ENCODE assay signal across 8 mouse cellular contexts in genomic region chrX:74329215-74329671, GRCm38 (mm10). TPM values are rescaled to one million over a fixed set of nuclear protein-coding genes. Genes with fewer than 3 reads are reported as not detected.
A peak's percentile ranks its signal among the peaks of the same experiment; 100 is the strongest.
DNase-seq lines count a peak whose midpoint lies in the region; ATAC-seq and TF ChIP-seq lines count a peak whose summit lies in the region.

No protein-coding gene starts in this region.

- no peak for TF ChIP-seq CTCF in MEL (IDR thresholded peaks at IDR 0.05 in 2 of 3, conservative IDR thresholded peaks at IDR 0.05 in 1 of 3; ENCODE audit: control insufficient read depth in 1 of 3, insufficient read depth in 1 of 3, low read depth in 2 of 3, low read length in 3 of 3, poor library complexity in 1 of 3, severe bottlenecking in 1 of 3)

- peaks cover 7% of the 10 kb centered on the region for H3K79me2 ChIP-seq in MEL (ENCODE audit: control insufficient read depth, insufficient read depth, low read length, poor library complexity)

- no peak for DNase-seq in heart, adult 8-10 months (ENCODE audit: low spot score)
- DNase-seq in MEL (ENCODE audit: low read depth, low spot score), result peak; percentile 24
- no peak for DNase-seq in midbrain, embryonic 10.5 days (ENCODE audit: low spot score)
- no peak for DNase-seq in cerebellum, adult 11 months
- DNase-seq in right cerebral cortex, adult 18-20 months, result no peak
- no peak for DNase-seq in ovary, adult 18-20 months (ENCODE audit: low spot score)

- WGBS in heart, embryonic 16.5 days, result 18% methylated on average over 10 of the region's 10 CpGs
- 25% methylated on average over 10 of the region's 10 CpGs for WGBS in forebrain, embryonic 16.5 days
- 34% methylated on average over 10 of the region's 10 CpGs for WGBS in midbrain, embryonic 10.5 days

- no peaks in the 10 kb centered on the region for H3K27me3 ChIP-seq in heart, embryonic 16.5 days (ENCODE audit: control insufficient read depth, insufficient read depth, low read length)
- H3K27me3 ChIP-seq in MEL (ENCODE audit: control insufficient read depth in 1 of 2, insufficient read depth in 2 of 2, low read length in 2 of 2), result no peaks in the 10 kb centered on the region
- no peaks in the 10 kb centered on the region for H3K27me3 ChIP-seq in forebrain, embryonic 16.5 days (replicated peaks; ENCODE audit: control insufficient read depth, insufficient read depth, low read length)
- H3K27me3 ChIP-seq in midbrain, embryonic 10.5 days (ENCODE audit: low read depth, poor library complexity, severe bottlenecking), result no peaks in the 10 kb centered on the region

- ATAC-seq in heart, embryonic 16.5 days (replicated peaks; ENCODE audit: extremely low read depth, insufficient read depth, low FRiP score), result peak; percentile 15; the same call in 1 of the 2 replicates
- peak; percentile 60 for ATAC-seq in forebrain, embryonic 16.5 days

- no peaks in the 10 kb centered on the region for H3K9me3 ChIP-seq in heart, embryonic 16.5 days (replicated peaks; ENCODE audit: control insufficient read depth, low read length)
- no peaks in the 10 kb centered on the region for H3K9me3 ChIP-seq in MEL (replicated peaks; ENCODE audit: insufficient read depth, low read length)
- H3K9me3 ChIP-seq in forebrain, embryonic 16.5 days (ENCODE audit: control insufficient read depth, low read length), result no peaks in the 10 kb centered on the region
- H3K9me3 ChIP-seq in midbrain, embryonic 10.5 days (replicated peaks), result 0 out of 2 replicates have a peak, but pooled peaks cover 6% of the 10 kb centered on the region

- H3K36me3 ChIP-seq in heart, embryonic 16.5 days (ENCODE audit: control insufficient read depth, insufficient read depth), result no peaks in the 10 kb centered on the region
- peaks cover 0 to 12% of the 10 kb centered on the region in 2 experiments; a peak in 2 of 4 replicates for H3K36me3 ChIP-seq in MEL (ENCODE audit: control insufficient read depth in 1 of 2, insufficient read depth in 2 of 2, low read length in 2 of 2)
- no peaks in the 10 kb centered on the region for H3K36me3 ChIP-seq in forebrain, embryonic 16.5 days (ENCODE audit: control insufficient read depth, insufficient read depth)
- peaks cover 28% of the 10 kb centered on the region for H3K36me3 ChIP-seq in midbrain, embryonic 10.5 days

- peak overlapping the region; percentile 67 for H3K4me2 ChIP-seq in heart, embryonic 16.5 days (ENCODE audit: low read depth, low read length)
- peak overlapping the region; percentile 71 for H3K4me2 ChIP-seq in forebrain, embryonic 16.5 days (ENCODE audit: low read length)

- H3K27ac ChIP-seq in heart, embryonic 16.5 days (ENCODE audit: low read length), result no peak overlapping the region
- H3K27ac ChIP-seq in MEL (ENCODE audit: control insufficient read depth, low read depth, low read length), result peak overlapping the region; percentile 49
- peak overlapping the region; percentile 92 for H3K27ac ChIP-seq in forebrain, embryonic 16.5 days (ENCODE audit: low read length)
- peak overlapping the region; percentile 95 for H3K27ac ChIP-seq in midbrain, embryonic 10.5 days (replicated peaks)

- no peak for TF ChIP-seq RAD21 in MEL (IDR thresholded peaks at IDR 0.05; ENCODE audit: low read depth, low read length)

- H3K4me1 ChIP-seq in heart, embryonic 16.5 days (ENCODE audit: control insufficient read depth, insufficient read depth, low read length), result peaks cover 11% of the 10 kb centered on the region
- H3K4me1 ChIP-seq in MEL (ENCODE audit: control insufficient read depth in 1 of 2, insufficient read depth in 2 of 2, low read length in 2 of 2), result peaks cover 5 to 13% of the 10 kb centered on the region in 2 experiments; a peak in 3 of 4 replicates
- peaks cover 35% of the 10 kb centered on the region for H3K4me1 ChIP-seq in forebrain, embryonic 16.5 days (replicated peaks; ENCODE audit: control insufficient read depth, insufficient read depth, low read length)
- H3K4me1 ChIP-seq in midbrain, embryonic 10.5 days, result peaks cover 20% of the 10 kb centered on the region

- H3K4me3 ChIP-seq in heart, embryonic 16.5 days (ENCODE audit: low read length), result peak overlapping the region; percentile 53
- H3K4me3 ChIP-seq in MEL (ENCODE audit: control insufficient read depth in 1 of 2, insufficient read depth in 1 of 2, low read depth in 2 of 2, low read length in 2 of 2), result peak overlapping the region; percentile 61 to 70
- peak overlapping the region; percentile 48 for H3K4me3 ChIP-seq in forebrain, embryonic 16.5 days (replicated peaks; ENCODE audit: low read length)
- peak overlapping the region; percentile 65 for H3K4me3 ChIP-seq in midbrain, embryonic 10.5 days

- no peak for TF ChIP-seq POLR2A in MEL (IDR thresholded peaks at IDR 0.05; ENCODE audit: control insufficient read depth in 1 of 2, insufficient read depth in 1 of 2, low read depth in 1 of 2, low read length in 2 of 2, poor library complexity in 1 of 2)

- H3K9ac ChIP-seq in heart, embryonic 16.5 days (ENCODE audit: low read length), result peak overlapping the region; percentile 73
- H3K9ac ChIP-seq in MEL (ENCODE audit: control insufficient read depth, low read depth, low read length, poor library complexity, severe bottlenecking), result peak overlapping the region; percentile 77
- peak overlapping the region; percentile 72 for H3K9ac ChIP-seq in forebrain, embryonic 16.5 days (replicated peaks; ENCODE audit: low read depth, low read length)

- TF ChIP-seq EP300 in MEL (IDR thresholded peaks at IDR 0.05; ENCODE audit: low read depth in 1 of 2, low read length in 2 of 2), result no peak

TF ChIP-seq in MEL, 35 proteins besides CTCF, POLR2A, EP300 and RAD21 (continues in another document):
- TF ChIP-seq MYC (IDR thresholded peaks at IDR 0.05; ENCODE audit: low read depth, low read length) (no peak), NRF1 (IDR thresholded peaks at IDR 0.05; ENCODE audit: insufficient read depth, low read depth, low read length, poor library complexity, severe bottlenecking) (no peak), MYB (IDR thresholded peaks at IDR 0.05; ENCODE audit: low read depth, low read length) (no peak), SMC3 (IDR thresholded peaks at IDR 0.05; ENCODE audit: low read depth, low read length) (no peak), ZMIZ1 (IDR thresholded peaks at IDR 0.05; ENCODE audit: low read depth, low read length) (no peak), POLR2AphosphoS2 (IDR thresholded peaks at IDR 0.05; ENCODE audit: low read length) (no peak), USF2 (IDR thresholded peaks at IDR 0.05; ENCODE audit: borderline replicate concordance in 1 of 2, insufficient read depth in 1 of 2, low read depth in 1 of 2, low read length in 2 of 2) (no peak), UBTF (IDR thresholded peaks at IDR 0.05; ENCODE audit: borderline replicate concordance, insufficient read depth, low read depth, low read length) (no peak), GABPA (IDR thresholded peaks at IDR 0.05; ENCODE audit: low read depth, low read length) (no peak)

RNA-seq across cellular contexts. Expression of gene Plxna3, which starts 0.4 kb away (rescaled TPM):
- polyA plus RNA-seq in heart, embryonic 16.5 days (2015; fragmentation: Nextera tagmentation; extraction: Ambion mirVana), result 3.3 and 5.6 TPM in 2 replicates
- 1 to 10 TPM in 1 of 4 experiments, under 1 TPM in 3; 0.19 to 1.4 (median 0.73) TPM for total RNA-seq in heart, adult 8-10 months (2022)
- total RNA-seq in MEL (2012; rRNA removed), result 7.3 and 8.3 TPM in 2 replicates
- 10 to 100 TPM in 1 of 2 experiments, not detected in 1; 13.7 TPM for polyA plus RNA-seq in MEL (2012; ENCODE audit: insufficient read depth in 1 of 2, insufficient read length in 2 of 2, low read depth in 1 of 2, low replicate concordance in 2 of 2, missing spikeins in 1 of 2)
- 66.5 and 87.4 TPM in 2 replicates for polyA plus RNA-seq in forebrain, embryonic 16.5 days (2015; fragmentation: Nextera tagmentation; extraction: Ambion mirVana)
- 15.7 and 24.3 TPM in 2 replicates for polyA plus RNA-seq in midbrain, embryonic 10.5 days (2016; fragmentation: Nextera tagmentation; extraction: Ambion mirVana)

RNA-seq across cellular contexts. Expression of gene Fam50a, which starts 16.4 kb away (rescaled TPM):
- polyA plus RNA-seq in heart, embryonic 16.5 days (2015; fragmentation: Nextera tagmentation; extraction: Ambion mirVana), result 55.0 and 56.6 TPM in 2 replicates
- total RNA-seq in heart, adult 8-10 months (2022), result 10 to 100 TPM; 22.7 to 28.1 (median 25.8) TPM
- total RNA-seq in MEL (2012; rRNA removed), result 43.6 and 46.3 TPM in 2 replicates
- polyA plus RNA-seq in MEL (2012; ENCODE audit: insufficient read depth in 1 of 2, insufficient read length in 2 of 2, low read depth in 1 of 2, low replicate concordance in 2 of 2, missing spikeins in 1 of 2), result 100 to 1,000 TPM in 1 of 2 experiments, 10 to 100 TPM in 1; 64.8 to 107 TPM
- polyA plus RNA-seq in forebrain, embryonic 16.5 days (2015; fragmentation: Nextera tagmentation; extraction: Ambion mirVana), result 68.2 and 68.8 TPM in 2 replicates
- polyA plus RNA-seq in midbrain, embryonic 10.5 days (2016; fragmentation: Nextera tagmentation; extraction: Ambion mirVana), result 66.8 and 67.5 TPM in 2 replicates

RNA-seq across cellular contexts. Expression of gene Lage3, which starts 24.2 kb away (rescaled TPM):
- 79.3 and 81.7 TPM in 2 replicates for polyA plus RNA-seq in heart, embryonic 16.5 days (2015; fragmentation: Nextera tagmentation; extraction: Ambion mirVana)
- 10 to 100 TPM; 24.0 to 33.2 (median 31.2) TPM for total RNA-seq in heart, adult 8-10 months (2022)
- total RNA-seq in MEL (2012; rRNA removed), result 52.7 and 61.7 TPM in 2 replicates
- 10 to 100 TPM in 1 of 2 experiments, not detected in 1; 88.1 TPM for polyA plus RNA-seq in MEL (2012; ENCODE audit: insufficient read depth in 1 of 2, insufficient read length in 2 of 2, low read depth in 1 of 2, low replicate concordance in 2 of 2, missing spikeins in 1 of 2)
- polyA plus RNA-seq in forebrain, embryonic 16.5 days (2015; fragmentation: Nextera tagmentation; extraction: Ambion mirVana), result 68.0 and 81.6 TPM in 2 replicates
- polyA plus RNA-seq in midbrain, embryonic 10.5 days (2016; fragmentation: Nextera tagmentation; extraction: Ambion mirVana), result 118 and 122 TPM in 2 replicates

RNA-seq across cellular contexts. Expression of gene Gdi1, which starts 24.4 kb away (rescaled TPM):
- polyA plus RNA-seq in heart, embryonic 16.5 days (2015; fragmentation: Nextera tagmentation; extraction: Ambion mirVana), result 144 and 150 TPM in 2 replicates
- 10 to 100 TPM; 55.5 to 80.4 (median 71.0) TPM for total RNA-seq in heart, adult 8-10 months (2022)
- 5.2 and 6.4 TPM in 2 replicates for total RNA-seq in MEL (2012; rRNA removed)
- polyA plus RNA-seq in MEL (2012; ENCODE audit: insufficient read depth in 1 of 2, insufficient read length in 2 of 2, low read depth in 1 of 2, low replicate concordance in 2 of 2, missing spikeins in 1 of 2), result 10 to 100 TPM in 1 of 2 experiments, not detected in 1; 24.5 TPM
- 950 and 1,103 TPM in 2 replicates for polyA plus RNA-seq in forebrain, embryonic 16.5 days (2015; fragmentation: Nextera tagmentation; extraction: Ambion mirVana)
- 310 and 448 TPM in 2 replicates for polyA plus RNA-seq in midbrain, embryonic 10.5 days (2016; fragmentation: Nextera tagmentation; extraction: Ambion mirVana)

RNA-seq across cellular contexts. Expression of gene Atp6ap1, which starts 32.3 kb away (rescaled TPM):
- 126 and 131 TPM in 2 replicates for polyA plus RNA-seq in heart, embryonic 16.5 days (2015; fragmentation: Nextera tagmentation; extraction: Ambion mirVana)
- total RNA-seq in heart, adult 8-10 months (2022), result 100 to 1,000 TPM; 130 to 144 (median 138) TPM
- total RNA-seq in MEL (2012; rRNA removed), result 31.7 and 41.6 TPM in 2 replicates
- polyA plus RNA-seq in MEL (2012; ENCODE audit: insufficient read depth in 1 of 2, insufficient read length in 2 of 2, low read depth in 1 of 2, low replicate concordance in 2 of 2, missing spikeins in 1 of 2), result 100 to 1,000 TPM in 1 of 2 experiments, 10 to 100 TPM in 1; 75.5 to 355 TPM
- 202 and 229 TPM in 2 replicates for polyA plus RNA-seq in forebrain, embryonic 16.5 days (2015; fragmentation: Nextera tagmentation; extraction: Ambion mirVana)
- 89.8 and 111 TPM in 2 replicates for polyA plus RNA-seq in midbrain, embryonic 10.5 days (2016; fragmentation: Nextera tagmentation; extraction: Ambion mirVana)
